17 mouse cellular contexts compared by ENCODE assay signal in genomic region chr4:138551601-138552000, GRCm38 (mm10).
"Had no signal": no experiment of that assay in that cellular context is flagged by ENCODE, and none has a peak within 500 bp of the region (broad histone marks: within the 10 kb centered on the region; RNA-seq: fewer than 3 reads in every experiment).

No protein-coding gene starts in this region.

- DNase-seq: gastrocnemius, adult 2 months; gastrocnemius, postnatal 10 days; gastrocnemius, postnatal 25 days; heart, adult 18-20 months; heart, postnatal 10 days; heart, postnatal 4 days; kidney, adult 18-20 months; kidney, adult 8-10 months; kidney, postnatal 10 days; kidney, postnatal 25 days; kidney, postnatal 4 days; liver; liver, embryonic 13.5 days had no signal

- ATAC-seq: hindbrain, embryonic 16.5 days; inflammation-experienced regulatory T-cells, adult 6 months; intestine, embryonic 15.5 days; intestine, postnatal 0 days had no signal
